ENCODE assay signal across 23 mouse cellular contexts in genomic region chr5:32077139-32077538, GRCm38 (mm10). TPM values are rescaled to one million over a fixed set of nuclear protein-coding genes. Genes with fewer than 3 reads are reported as not detected.
DNase-seq lines count a peak whose midpoint lies in the region; ATAC-seq and TF ChIP-seq lines count a peak whose summit lies in the region.
"Had no signal": no experiment of that assay in that cellular context is flagged by ENCODE, and none has a peak within 500 bp of the region (broad histone marks: within the 10 kb centered on the region; RNA-seq: fewer than 3 reads in every experiment).

No protein-coding gene starts in this region.

- no peak for TF ChIP-seq POLR2A in bone marrow, adult 2 months (IDR thresholded peaks at IDR 0.05; ENCODE audit: borderline replicate concordance, control insufficient read depth, low read depth, low read length)

- H3K27me3 ChIP-seq in C2C12 (ENCODE audit: control insufficient read depth, insufficient read depth, insufficient read length): no peaks in the 10 kb centered on the region
- H3K27me3 ChIP-seq: embryonic facial prominence, embryonic 15.5 days; hindbrain, embryonic 13.5 days; intestine, embryonic 15.5 days had no signal

- H3K79me3 ChIP-seq in C2C12 (ENCODE audit: low read depth): no peaks in the 10 kb centered on the region

- no peak overlapping the region for H3K4me3 ChIP-seq in C2C12 (ENCODE audit: insufficient read depth, poor library complexity, severe bottlenecking)
- no peak overlapping the region for H3K4me3 ChIP-seq in bone marrow, adult 2 months (replicated peaks; ENCODE audit: control insufficient read depth, low read depth, low read length)
- H3K4me3 ChIP-seq: embryonic facial prominence, embryonic 15.5 days; erythroblast, embryonic 14.5 days; forebrain, embryonic 10.5 days; hindbrain, embryonic 13.5 days; intestine, embryonic 15.5 days had no signal

- peak; percentile 98 for ATAC-seq in megakaryocyte, adult 5-6 weeks (ENCODE audit: poor library complexity, severe bottlenecking)
- ATAC-seq: forebrain, embryonic 14.5 days; hindbrain, postnatal 0 days; intestine, embryonic 15.5 days had no signal

- DNase-seq in natural killer cell, adult 2 months (ENCODE audit: low spot score in 2 of 2): peak; percentile 10 to 18
- no peak for DNase-seq in layer of hippocampus, adult 9-10 months (ENCODE audit: low spot score)
- DNase-seq in urinary bladder, postnatal 36 days (ENCODE audit: low spot score in 2 of 2): no peak
- DNase-seq in right cerebral cortex, adult 18-20 months: no peak
- DNase-seq: adrenal gland, adult 2 months; adrenal gland, postnatal 25 days; B cell, adult 2 months; cerebellum, adult 11 months; cerebellum, adult 9-10 months; cerebellum, postnatal 25 days; gastrocnemius, postnatal 10 days; heart, postnatal 10 days; kidney, adult 18-20 months had no signal

- H3K4me1 ChIP-seq in bone marrow, adult 2 months (ENCODE audit: control insufficient read depth, insufficient read depth, low read length): no peaks in the 10 kb centered on the region; the same call in 1 of the 2 replicates

- 35% methylated on average over 3 of the region's 3 CpGs for WGBS in bone marrow, adult 2 months

- peak overlapping the region; percentile 40 for H3K27ac ChIP-seq in bone marrow, adult 2 months (ENCODE audit: control insufficient read depth, insufficient read depth, low read depth, low read length, poor library complexity)
- H3K27ac ChIP-seq: forebrain, embryonic 10.5 days; hindbrain, embryonic 13.5 days; hindbrain, postnatal 0 days; intestine, embryonic 15.5 days had no signal

- H3K36me3 ChIP-seq in C2C12 (ENCODE audit: control insufficient read depth, insufficient read depth): no peaks in the 10 kb centered on the region
- H3K36me3 ChIP-seq: embryonic facial prominence, embryonic 15.5 days; forebrain, embryonic 10.5 days; hindbrain, embryonic 13.5 days; intestine, embryonic 15.5 days had no signal

- H3K79me2 ChIP-seq in C2C12 (ENCODE audit: control insufficient read depth, insufficient read depth): no peaks in the 10 kb centered on the region

- H3ac ChIP-seq in C2C12 (ENCODE audit: control insufficient read depth, insufficient read length, low read depth): no peak overlapping the region

- TF ChIP-seq CTCF in C2C12 (IDR thresholded peaks at IDR 0.05; ENCODE audit: control insufficient read depth, insufficient read depth, insufficient read length): no peak
- TF ChIP-seq CTCF in bone marrow, adult 2 months (IDR thresholded peaks at IDR 0.05; ENCODE audit: control insufficient read depth, insufficient read depth, low read length): peak; percentile 9; the same call in 1 of the 2 replicates

TF ChIP-seq in C2C12, 6 proteins besides CTCF, POLR2A, EP300 and RAD21:
- TF ChIP-seq CEBPB (IDR thresholded peaks at IDR 0.05; ENCODE audit: low read depth): no peak
- no peak for TF ChIP-seq MAX (IDR thresholded peaks at IDR 0.05)
- TF ChIP-seq FOSL1 (IDR thresholded peaks at IDR 0.05; ENCODE audit: insufficient read depth, low read length, poor library complexity, severe bottlenecking): no peak
- TF ChIP-seq MYOD1 (IDR thresholded peaks at IDR 0.05; ENCODE audit: control insufficient read depth, insufficient read length, low read depth): peak; percentile 83
- TF ChIP-seq MYOG (IDR thresholded peaks at IDR 0.05; ENCODE audit: control insufficient read depth, extremely low read depth, insufficient read length): no peak

RNA-seq across cellular contexts. Expression of gene Fosl2, which starts 58.5 kb away (rescaled TPM):
- 15.3 TPM for polyA plus RNA-seq in C2C12 (2012; fragmentation: generic; extraction: Trizol)
- 8.9 and 19.6 TPM in 2 replicates for polyA plus RNA-seq in bone marrow, adult 2 months (2011; ENCODE audit: insufficient read depth, insufficient read length, low replicate concordance, missing spikeins)
- 126 and 128 TPM in 2 replicates for total RNA-seq in megakaryocyte, adult 5-6 weeks (2015)
- 66.3 and 84.1 TPM in 2 replicates for total RNA-seq in megakaryocyte, adult 5-6 weeks (2017)

Comparison
In these comparisons a context has a peak if more than half of its experiments do, and no peak if none do; other contexts are left out.
1. DNase-seq: peak in natural killer cell, adult 2 months (2 of 2); none in layer of hippocampus, adult 9-10 months (single experiment), urinary bladder, postnatal 36 days (0 of 2) and right cerebral cortex, adult 18-20 months (single experiment).